Mouse (Mus musculus) brain, embryonic 14.5 days (tissue): ENCODE measurements around the gene Myo7a.

ENCODE experiments used
- CTCF ChIP-seq: fragments of 200-500 bp; IDR thresholded peaks from 2 replicates; pipeline ENCODE4 v1.5.1; 2012; ENCODE audit warnings: inconsistent platforms, mild to moderate bottlenecking, moderate library complexity, borderline replicate concordance; ENCODE audit not compliant: insufficient read depth, insufficient read length; ENCODE audit errors: extremely low read depth
- POLR2A ChIP-seq: fragments of 200-500 bp; IDR thresholded peaks from 2 replicates; pipeline ENCODE4 v1.6.1; 2012; ENCODE audit warnings: mild to moderate bottlenecking, inconsistent platforms, borderline replicate concordance; ENCODE audit not compliant: poor library complexity, insufficient read depth, insufficient read length, severe bottlenecking; ENCODE audit errors: extremely low read depth

- no peak for TF ChIP-seq CTCF
- TF ChIP-seq POLR2A = no peak
Observed at GRCm38 (mm10) chr7:98163700-98164099, 44.4 kb upstream of the Myo7a start.
